Mouse (Mus musculus) forebrain, postnatal 0 days (tissue): ENCODE measurements at regions not wholly inside any gene's neighbourhood (a gene's known extent, or its start where the extent isn't known, plus 50 kb on each side); places are given as distances from the start of the nearest gene placed in this dataset.

Experiments used
- ATAC-seq: fragments of 200-750 bp; cut with Nextera tagmentation; 2 replicates; pipeline ENCODE4 v1.8.0; 2017; ENCODE audit warnings: mild to moderate bottlenecking, moderate library complexity
- DNase-seq: peaks from one replicate; pipeline ENCODE4 v3.0.0-alpha.2; 2015
- H3K27ac ChIP-seq: fragments of 300-500 bp; sonication (generic); 2 replicates; pipeline ENCODE4 v1.5.1; 2014; ENCODE audit warnings: low read depth, mild to moderate bottlenecking, antibody characterized with exemption, low read length, moderate library complexity, mixed read lengths
- H3K27me3 ChIP-seq: fragments of 300-500 bp; sonication (generic); 2 replicates; pipeline ENCODE4 v1.6.1; 2014; ENCODE audit warnings: mild to moderate bottlenecking, low read length, mixed read lengths; ENCODE audit not compliant: insufficient read depth
- H3K36me3 ChIP-seq: fragments of 300-500 bp; sonication (generic); 2 replicates; pipeline ENCODE4 v1.6.1; 2014; ENCODE audit warnings: mild to moderate bottlenecking, moderate library complexity; ENCODE audit not compliant: insufficient read depth
- H3K4me1 ChIP-seq: fragments of 300-500 bp; sonication (generic); 2 replicates; pipeline ENCODE4 v1.6.1; 2014; ENCODE audit warnings: antibody characterized with exemption; ENCODE audit not compliant: insufficient read depth
- H3K4me2 ChIP-seq: fragments of 300-500 bp; sonication (generic); 2 replicates; pipeline ENCODE4 v1.6.1; 2014; ENCODE audit warnings: low read depth, mild to moderate bottlenecking, moderate library complexity
- H3K4me3 ChIP-seq: fragments of 300-500 bp; sonication (generic); 2 replicates; pipeline ENCODE4 v1.5.1; 2014; ENCODE audit warnings: low read depth, low read length, mixed read lengths
- H3K9ac ChIP-seq: fragments of 300-500 bp; sonication (generic); 2 replicates; pipeline ENCODE4 v1.6.1; 2014; ENCODE audit warnings: mild to moderate bottlenecking
- H3K9me3 ChIP-seq: fragments of 300-500 bp; sonication (generic); 2 replicates; pipeline ENCODE4 v1.6.1; 2016; ENCODE audit warnings: low read length
- CTCF ChIP-seq: sonication (generic); IDR thresholded peaks from 2 replicates; pipeline ENCODE4 v1.5.1; 2016; ENCODE audit warnings: antibody characterized with exemption, control low read depth, low read depth
- WGBS: fragments of 180-500 bp; shearing (Covaris S2); extraction: QIAGEN DNeasy Blood & Tissue Kit; methylation state at CpG from one replicate; pipeline ENCODE4 v1.1.7; 2014; 5-methylcytosine and 5-hydroxymethylcytosine counted together

- no peaks in the 10 kb centered on the region for H3K27me3 ChIP-seq
- no peaks in the 10 kb centered on the region for H3K36me3 ChIP-seq
- H3K4me3 ChIP-seq, result no peak overlapping the region
- no peak overlapping the region for H3K9ac ChIP-seq
- H3K27ac ChIP-seq, result no peak overlapping the region
- H3K4me2 ChIP-seq, result no peak overlapping the region
- no peak for DNase-seq
- H3K4me1 ChIP-seq, result no peaks in the 10 kb centered on the region
- WGBS, result 94% methylated on average over 7 of the region's 7 CpGs
- 0 out of 2 replicates have a peak, but pooled peaks cover 3% of the 10 kb centered on the region for H3K9me3 ChIP-seq
- no peak for TF ChIP-seq CTCF
- no peak for ATAC-seq
Measured at GRCm38 (mm10) chr1:137593732-137594131, 581.8 kb downstream of the Ptprc start.

GRCm38 (mm10) chr1:137591891-137592290, 583.6 kb downstream of the Ptprc start:
- Histone ChIP-seq H3K27ac (no peak overlapping the region), H3K4me1 (no peaks in the 10 kb centered on the region), H3K4me3 (no peak overlapping the region), H3K4me2 (no peak overlapping the region), H3K36me3 (no peaks in the 10 kb centered on the region), H3K9ac (no peak overlapping the region), H3K27me3 (no peaks in the 10 kb centered on the region), H3K9me3 (no peaks in the 10 kb centered on the region)
- ATAC-seq (no peak), DNase-seq (no peak)
- WGBS, result 30% methylated on average over 2 of the region's 2 CpGs
- TF ChIP-seq CTCF, result no peak

GRCm38 (mm10) chr1:137591295-137591694, 584.2 kb downstream of the Ptprc start:
- TF ChIP-seq CTCF, result no peak
- 39% methylated on average over 3 of the region's 3 CpGs for WGBS
- no peak overlapping the region for H3K27ac ChIP-seq

GRCm38 (mm10) chr1:137588304-137589300, 586.9 kb downstream of the Ptprc start:
- Histone ChIP-seq H3K27ac (no peak overlapping the region), H3K9ac (no peak overlapping the region), H3K4me3 (no peak overlapping the region), H3K9me3 (no peaks in the 10 kb centered on the region), H3K27me3 (no peaks in the 10 kb centered on the region), H3K4me1 (no peaks in the 10 kb centered on the region), H3K4me2 (no peak overlapping the region), H3K36me3 (no peaks in the 10 kb centered on the region)
- DNase-seq (peak; percentile 25), ATAC-seq (no peak)
- no peak for TF ChIP-seq CTCF
- 66% methylated on average over 6 of the region's 6 CpGs for WGBS

More at GRCm38 (mm10) chr1:137591295-137591694, 584.2 kb downstream of the Ptprc start:
- H3K27me3 ChIP-seq, result no peaks in the 10 kb centered on the region
- no peaks in the 10 kb centered on the region for H3K36me3 ChIP-seq
- no peaks in the 10 kb centered on the region for H3K4me1 ChIP-seq
- H3K9ac ChIP-seq, result no peak overlapping the region
- ATAC-seq (no peak), DNase-seq (no peak)
- no peak overlapping the region for H3K4me3 ChIP-seq
- H3K9me3 ChIP-seq, result no peaks in the 10 kb centered on the region
- no peak overlapping the region for H3K4me2 ChIP-seq

GRCm38 (mm10) chr1:137587481-137588228, 587.9 kb downstream of the Ptprc start:
- ATAC-seq (no peak), DNase-seq (no peak)
- no peak for TF ChIP-seq CTCF
- no peaks in the 10 kb centered on the region for H3K36me3 ChIP-seq
- H3K27me3 ChIP-seq, result no peaks in the 10 kb centered on the region
- H3K9ac ChIP-seq, result no peak overlapping the region
- H3K4me3 ChIP-seq, result no peak overlapping the region
- H3K9me3 ChIP-seq, result no peaks in the 10 kb centered on the region
- WGBS, result 91% methylated on average over 12 of the region's 12 CpGs
- H3K4me1 ChIP-seq, result no peaks in the 10 kb centered on the region
- no peak overlapping the region for H3K27ac ChIP-seq
- no peak overlapping the region for H3K4me2 ChIP-seq

GRCm38 (mm10) chr1:137584696-137585095, 590.8 kb downstream of the Ptprc start:
- 51% methylated on average over 6 of the region's 6 CpGs for WGBS
- H3K9ac ChIP-seq, result no peak overlapping the region
- H3K4me1 ChIP-seq, result no peaks in the 10 kb centered on the region
- H3K27me3 ChIP-seq, result no peaks in the 10 kb centered on the region
- H3K27ac ChIP-seq, result no peak overlapping the region
- TF ChIP-seq CTCF, result no peak
- no peaks in the 10 kb centered on the region for H3K36me3 ChIP-seq
- no peak for DNase-seq
- H3K4me3 ChIP-seq, result no peak overlapping the region
- H3K9me3 ChIP-seq, result no peaks in the 10 kb centered on the region
- H3K4me2 ChIP-seq, result no peak overlapping the region
- no peak for ATAC-seq
